Mouse (Mus musculus): Measurements from ENCODE around the gene Kctd4. TPM values are rescaled to one million over a fixed set of nuclear protein-coding genes. Genes with fewer than 3 reads are reported as not detected.

The Kctd4 gene
- polyA plus RNA-seq, 1 experiment from 2014 or later: 0.34 TPM

DNA sequence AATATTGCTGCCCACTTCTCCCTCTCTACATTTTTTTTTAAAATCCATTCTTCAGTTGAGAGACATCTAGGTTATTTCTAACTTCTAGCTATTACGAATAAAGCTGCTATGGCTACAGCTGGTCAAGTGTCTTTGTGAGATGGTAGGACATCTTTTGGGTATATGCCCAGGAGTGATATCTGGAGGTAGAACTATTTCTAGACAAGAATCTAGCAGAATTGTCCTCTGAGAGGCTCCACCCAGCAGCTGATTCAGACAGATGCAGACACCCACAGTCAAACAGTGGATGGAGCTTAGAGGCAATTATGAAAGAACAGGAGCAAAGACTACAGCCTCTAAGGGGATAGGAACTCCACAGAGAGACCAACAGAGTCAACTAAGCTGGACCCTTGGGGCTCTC, 13.3 kb upstream of the Kctd4 start:
- H3K4me2 ChIP-seq (ENCODE audit: low read depth, low read length): no peak overlapping the region
- 100% methylated on average over 1 of the region's 1 CpGs for WGBS

DNA sequence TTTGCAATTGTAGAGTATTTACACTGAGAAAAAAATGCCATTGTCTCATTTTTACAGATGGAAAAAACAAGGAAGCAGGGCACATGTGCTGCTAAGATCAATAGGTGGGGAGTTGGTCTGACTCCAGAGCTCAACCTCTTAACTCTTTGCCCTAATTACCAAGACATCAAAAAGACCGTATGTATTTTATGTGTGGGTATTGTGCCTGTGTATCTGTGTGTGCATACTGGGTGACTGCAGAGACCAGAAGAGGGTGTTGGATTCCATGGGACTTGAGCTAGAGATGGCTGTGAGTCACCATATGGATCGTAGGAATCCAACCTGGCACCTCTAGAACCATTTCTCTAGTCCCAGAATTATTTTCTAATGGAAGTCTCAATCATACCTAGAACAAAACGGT, 12.4 kb upstream of the Kctd4 start:
- Histone ChIP-seq H3K4me3 (replicated peaks; ENCODE audit: low read length) (no peak overlapping the region), H3K27ac (ENCODE audit: low read length) (no peak overlapping the region), H3K4me2 (ENCODE audit: low read depth, low read length) (no peak overlapping the region), H3K4me1 (ENCODE audit: control insufficient read depth, insufficient read depth, low read length) (no peaks in the 10 kb centered on the region), H3K9ac (ENCODE audit: low read length) (no peak overlapping the region), H3K36me3 (ENCODE audit: control insufficient read depth, insufficient read depth, low read length) (no peaks in the 10 kb centered on the region), H3K9me3 (replicated peaks; ENCODE audit: control insufficient read depth, low read length) (no peaks in the 10 kb centered on the region), H3K27me3 (ENCODE audit: control insufficient read depth, insufficient read depth, low read length) (no peaks in the 10 kb centered on the region)
- 93% methylated on average over 3 of the region's 3 CpGs for WGBS
- no peak for ATAC-seq (ENCODE audit: insufficient read depth, low FRiP score)

More for the DNA sequence above, 13.3 kb upstream of the Kctd4 start:
- H3K9ac ChIP-seq (ENCODE audit: low read length): no peak overlapping the region
- H3K4me3 ChIP-seq (replicated peaks; ENCODE audit: low read length): no peak overlapping the region
- H3K27ac ChIP-seq (ENCODE audit: low read length): no peak overlapping the region
- no peaks in the 10 kb centered on the region for H3K27me3 ChIP-seq (ENCODE audit: control insufficient read depth, insufficient read depth, low read length)
- H3K36me3 ChIP-seq (ENCODE audit: control insufficient read depth, insufficient read depth, low read length): no peaks in the 10 kb centered on the region
- H3K9me3 ChIP-seq (replicated peaks; ENCODE audit: control insufficient read depth, low read length): no peaks in the 10 kb centered on the region
- H3K4me1 ChIP-seq (ENCODE audit: control insufficient read depth, insufficient read depth, low read length): no peaks in the 10 kb centered on the region
- ATAC-seq (ENCODE audit: insufficient read depth, low FRiP score): no peak

DNA sequence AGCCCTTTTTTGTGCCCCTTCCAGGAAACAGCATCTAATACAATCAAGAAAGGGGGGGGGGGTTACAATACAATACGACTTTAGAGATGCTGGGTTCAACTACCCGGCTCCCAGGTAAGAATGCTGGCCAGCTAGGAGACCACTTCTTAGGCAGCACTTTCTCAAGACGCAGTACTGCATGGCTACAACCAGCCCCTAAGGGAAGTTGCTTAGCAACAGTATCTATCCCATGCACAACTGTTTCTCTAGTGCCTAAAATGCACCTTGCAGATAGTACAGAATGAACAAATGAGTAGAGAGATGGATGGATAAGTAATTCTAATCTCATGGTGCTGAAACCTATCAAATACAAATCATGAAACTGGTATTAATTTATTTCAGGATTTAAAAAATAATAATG, 7.1 kb upstream of the Kctd4 start:
- Histone ChIP-seq H3K27me3 (ENCODE audit: control insufficient read depth, insufficient read depth, low read length) (no peaks in the 10 kb centered on the region), H3K9me3 (replicated peaks; ENCODE audit: control insufficient read depth, low read length) (no peaks in the 10 kb centered on the region), H3K9ac (ENCODE audit: low read length) (no peak overlapping the region), H3K4me1 (ENCODE audit: control insufficient read depth, insufficient read depth, low read length) (no peaks in the 10 kb centered on the region), H3K4me2 (ENCODE audit: low read depth, low read length) (no peak overlapping the region), H3K4me3 (replicated peaks; ENCODE audit: low read length) (no peak overlapping the region), H3K27ac (ENCODE audit: low read length) (no peak overlapping the region), H3K36me3 (ENCODE audit: control insufficient read depth, insufficient read depth, low read length) (no peaks in the 10 kb centered on the region)
- 68% methylated on average over 3 of the region's 3 CpGs for WGBS
- no peak for ATAC-seq (ENCODE audit: insufficient read depth, low FRiP score)

DNA sequence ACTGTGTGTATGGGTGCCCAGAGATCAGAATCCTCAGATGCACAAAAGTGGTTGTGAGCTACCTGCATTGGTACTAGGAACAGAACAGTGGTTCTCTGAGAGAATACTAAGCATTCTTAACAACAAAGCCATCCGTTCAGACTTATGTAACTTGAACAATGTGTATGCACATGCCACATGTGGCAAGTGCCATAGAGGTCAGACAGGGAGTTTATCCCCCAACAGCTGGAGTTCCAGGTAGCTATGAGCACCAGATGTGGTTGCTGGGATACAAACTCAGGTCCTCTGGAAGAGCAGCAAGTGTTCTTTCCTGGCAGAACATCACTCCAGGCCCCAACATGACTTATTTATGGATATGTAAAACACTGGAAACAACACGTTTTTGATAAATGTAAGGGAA, 1.8 kb upstream of the Kctd4 start:
- 54% methylated on average over 2 of the region's 2 CpGs for WGBS
- Histone ChIP-seq H3K4me1 (ENCODE audit: control insufficient read depth, insufficient read depth, low read length) (no peaks in the 10 kb centered on the region), H3K27ac (ENCODE audit: low read length) (no peak overlapping the region), H3K4me2 (ENCODE audit: low read depth, low read length) (no peak overlapping the region), H3K4me3 (replicated peaks; ENCODE audit: low read length) (no peak overlapping the region), H3K9me3 (replicated peaks; ENCODE audit: control insufficient read depth, low read length) (no peaks in the 10 kb centered on the region), H3K9ac (ENCODE audit: low read length) (no peak overlapping the region), H3K36me3 (ENCODE audit: control insufficient read depth, insufficient read depth, low read length) (no peaks in the 10 kb centered on the region), H3K27me3 (ENCODE audit: control insufficient read depth, insufficient read depth, low read length) (no peaks in the 10 kb centered on the region)
- no peak for ATAC-seq (ENCODE audit: insufficient read depth, low FRiP score)

DNA sequence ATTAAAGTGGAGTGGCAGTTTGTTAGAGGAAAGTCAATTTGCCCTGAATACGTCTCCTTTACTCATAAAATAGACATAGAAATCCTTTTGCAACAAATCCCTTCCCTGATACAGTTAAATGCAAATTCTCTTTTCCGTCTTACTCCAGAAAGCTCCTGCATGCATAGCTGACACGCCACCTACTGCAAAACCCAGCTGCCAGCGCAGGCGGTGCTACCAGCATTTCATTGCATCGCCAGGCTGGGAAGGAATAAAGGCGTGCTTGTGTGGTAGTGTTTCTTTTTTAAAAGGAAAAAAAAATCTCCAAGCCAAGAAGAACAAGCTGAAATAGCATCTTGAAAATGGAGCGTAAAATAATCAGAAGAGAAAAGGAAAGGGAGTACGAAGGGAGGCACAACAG, 7.4 kb downstream of the Kctd4 start:
- no peak overlapping the region for H3K27ac ChIP-seq (ENCODE audit: low read length)
- no peaks in the 10 kb centered on the region for H3K9me3 ChIP-seq (replicated peaks; ENCODE audit: control insufficient read depth, low read length)
- no peak for ATAC-seq (ENCODE audit: insufficient read depth, low FRiP score)
- 83% methylated on average over 9 of the region's 9 CpGs for WGBS
- 0 out of 2 replicates have a peak, but pooled peaks cover 3% of the 10 kb centered on the region for H3K4me1 ChIP-seq (ENCODE audit: control insufficient read depth, insufficient read depth, low read length)
- H3K4me3 ChIP-seq (replicated peaks; ENCODE audit: low read length): no peak overlapping the region
- H3K9ac ChIP-seq (ENCODE audit: low read length): no peak overlapping the region
- H3K27me3 ChIP-seq (ENCODE audit: control insufficient read depth, insufficient read depth, low read length): no peaks in the 10 kb centered on the region
- H3K36me3 ChIP-seq (ENCODE audit: control insufficient read depth, insufficient read depth, low read length): no peaks in the 10 kb centered on the region
- H3K4me2 ChIP-seq (ENCODE audit: low read depth, low read length): no peak overlapping the region

DNA sequence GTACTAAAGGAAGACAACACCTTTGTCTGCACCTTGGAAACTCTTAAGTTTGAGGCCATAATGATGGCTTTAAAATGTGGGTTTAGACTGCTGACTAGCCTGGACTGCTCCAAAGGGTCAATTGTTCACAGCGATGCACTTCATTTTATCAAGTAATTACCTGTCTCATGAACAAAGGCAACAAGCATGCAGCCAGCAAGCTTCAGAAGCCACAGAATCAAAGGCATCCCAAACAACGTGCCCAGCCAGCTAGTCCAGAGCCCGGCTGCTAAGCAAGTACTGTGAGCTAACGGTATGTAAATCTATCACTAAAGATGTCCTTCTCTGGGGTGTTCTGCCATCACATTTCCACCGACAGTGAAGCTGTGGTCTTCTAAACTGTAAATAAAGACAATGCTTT, 8.4 kb downstream of the Kctd4 start:
- no peak for ATAC-seq (ENCODE audit: insufficient read depth, low FRiP score)
- Histone ChIP-seq H3K9me3 (replicated peaks; ENCODE audit: control insufficient read depth, low read length) (no peaks in the 10 kb centered on the region), H3K4me1 (ENCODE audit: control insufficient read depth, insufficient read depth, low read length) (0 out of 2 replicates have a peak, but pooled peaks cover 3% of the 10 kb centered on the region), H3K9ac (ENCODE audit: low read length) (no peak overlapping the region), H3K4me3 (replicated peaks; ENCODE audit: low read length) (no peak overlapping the region), H3K27me3 (ENCODE audit: control insufficient read depth, insufficient read depth, low read length) (no peaks in the 10 kb centered on the region), H3K4me2 (ENCODE audit: low read depth, low read length) (no peak overlapping the region), H3K27ac (ENCODE audit: low read length) (no peak overlapping the region), H3K36me3 (ENCODE audit: control insufficient read depth, insufficient read depth, low read length) (no peaks in the 10 kb centered on the region)
- 62% methylated on average over 5 of the region's 5 CpGs for WGBS

DNA sequence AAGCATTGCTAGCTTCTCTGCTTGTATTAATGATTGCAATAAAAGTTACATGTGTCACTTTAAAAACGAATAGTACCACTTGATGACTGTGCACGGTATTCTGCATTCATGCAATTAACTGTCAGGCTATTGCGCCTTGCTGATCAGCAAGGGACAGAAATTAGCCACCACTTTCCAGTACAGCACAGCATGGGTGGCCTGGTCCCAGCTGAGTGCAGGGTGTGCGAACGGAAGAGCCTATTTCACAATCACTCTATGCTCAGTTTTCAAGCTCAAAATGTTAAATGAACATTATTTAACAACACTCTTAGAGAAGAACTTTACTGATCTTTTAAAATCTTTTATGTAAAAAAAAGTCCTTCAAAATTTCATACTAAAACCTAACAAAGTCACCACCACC, 9.2 kb downstream of the Kctd4 start:
- WGBS: 72% methylated on average over 5 of the region's 5 CpGs
- ATAC-seq (ENCODE audit: insufficient read depth, low FRiP score): no peak
- no peaks in the 10 kb centered on the region for H3K27me3 ChIP-seq (ENCODE audit: control insufficient read depth, insufficient read depth, low read length)

DNA sequence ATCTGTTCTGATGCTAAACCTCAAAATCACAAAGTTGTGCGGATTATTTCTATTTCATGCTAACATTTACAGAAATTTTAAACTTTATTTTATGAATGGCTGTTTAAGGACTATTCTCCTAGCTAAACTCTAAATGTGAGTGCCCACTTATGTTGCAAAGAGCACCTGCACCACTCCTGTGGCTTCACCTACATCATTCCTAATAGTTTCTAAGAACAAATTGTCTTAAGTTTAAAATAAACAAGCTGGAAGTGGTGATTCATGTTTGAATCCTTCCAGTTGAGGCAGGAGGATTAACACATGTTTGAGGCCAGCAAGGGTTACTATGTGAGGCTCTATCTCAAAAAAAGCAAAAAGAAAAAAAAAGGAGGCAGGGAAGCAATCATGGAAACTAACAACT, 9.6 kb downstream of the Kctd4 start:
- Histone ChIP-seq H3K9me3 (replicated peaks; ENCODE audit: control insufficient read depth, low read length) (no peaks in the 10 kb centered on the region), H3K4me1 (ENCODE audit: control insufficient read depth, insufficient read depth, low read length) (0 out of 2 replicates have a peak, but pooled peaks cover 3% of the 10 kb centered on the region), H3K27me3 (ENCODE audit: control insufficient read depth, insufficient read depth, low read length) (no peaks in the 10 kb centered on the region), H3K4me3 (replicated peaks; ENCODE audit: low read length) (no peak overlapping the region), H3K4me2 (ENCODE audit: low read depth, low read length) (no peak overlapping the region), H3K36me3 (ENCODE audit: control insufficient read depth, insufficient read depth, low read length) (no peaks in the 10 kb centered on the region), H3K27ac (ENCODE audit: low read length) (no peak overlapping the region), H3K9ac (ENCODE audit: low read length) (no peak overlapping the region)
- no peak for ATAC-seq (ENCODE audit: insufficient read depth, low FRiP score)
- WGBS: 64% methylated on average over 1 of the region's 1 CpGs

More for the DNA sequence above, 9.2 kb downstream of the Kctd4 start:
- Histone ChIP-seq H3K9me3 (replicated peaks; ENCODE audit: control insufficient read depth, low read length) (no peaks in the 10 kb centered on the region), H3K4me3 (replicated peaks; ENCODE audit: low read length) (no peak overlapping the region), H3K4me2 (ENCODE audit: low read depth, low read length) (no peak overlapping the region), H3K27ac (ENCODE audit: low read length) (no peak overlapping the region), H3K4me1 (ENCODE audit: control insufficient read depth, insufficient read depth, low read length) (0 out of 2 replicates have a peak, but pooled peaks cover 3% of the 10 kb centered on the region), H3K9ac (ENCODE audit: low read length) (no peak overlapping the region), H3K36me3 (ENCODE audit: control insufficient read depth, insufficient read depth, low read length) (no peaks in the 10 kb centered on the region)

DNA sequence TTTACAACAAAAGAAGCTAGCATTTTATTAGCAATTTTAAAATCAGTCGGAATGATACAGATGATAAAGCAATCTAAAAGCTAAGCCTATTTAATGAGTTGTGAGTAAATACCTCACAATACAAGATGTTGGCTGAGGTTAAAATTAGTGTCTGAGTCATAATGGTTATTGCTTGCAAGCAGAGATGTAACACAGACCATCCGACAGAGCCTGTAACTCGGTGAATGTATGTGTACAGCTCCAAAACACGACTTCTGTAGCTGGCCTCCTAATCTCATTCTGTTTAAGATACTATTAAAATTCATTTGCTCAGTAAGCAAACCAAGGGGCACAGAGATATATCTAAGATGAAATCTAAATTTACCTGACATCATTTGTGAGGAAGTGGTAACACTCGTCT, 12.5 kb downstream of the Kctd4 start:
- H3K9ac ChIP-seq (ENCODE audit: low read length): no peak overlapping the region
- no peak for ATAC-seq (ENCODE audit: insufficient read depth, low FRiP score)
- WGBS: 62% methylated on average over 5 of the region's 5 CpGs

DNA sequence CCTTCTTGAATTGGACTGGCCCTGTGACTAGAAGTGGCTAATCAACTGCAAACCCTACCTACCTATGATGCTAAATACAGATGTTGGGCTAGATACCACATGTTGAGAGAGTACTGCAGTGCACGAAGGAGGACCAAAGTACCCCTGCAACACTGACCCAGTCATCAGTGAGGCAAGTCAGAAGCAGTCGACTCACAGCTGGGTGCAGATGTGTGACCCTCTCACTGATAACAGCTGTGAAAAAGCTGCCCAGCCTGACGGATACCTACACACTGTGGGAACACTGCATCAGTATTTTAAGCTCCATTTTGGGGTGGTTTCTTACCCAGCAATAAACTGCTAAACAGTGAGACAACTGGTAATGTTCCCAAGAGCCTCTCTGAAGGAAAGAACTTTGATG, 21.3 kb downstream of the Kctd4 start:
- Histone ChIP-seq H3K9me3 (replicated peaks; ENCODE audit: control insufficient read depth, low read length) (no peaks in the 10 kb centered on the region), H3K4me1 (ENCODE audit: control insufficient read depth, insufficient read depth, low read length) (peaks cover 1% of the 10 kb centered on the region; the same call in 1 of the 2 replicates), H3K27me3 (ENCODE audit: control insufficient read depth, insufficient read depth, low read length) (no peaks in the 10 kb centered on the region), H3K9ac (ENCODE audit: low read length) (no peak overlapping the region), H3K4me3 (replicated peaks; ENCODE audit: low read length) (no peak overlapping the region), H3K27ac (ENCODE audit: low read length) (no peak overlapping the region), H3K36me3 (ENCODE audit: control insufficient read depth, insufficient read depth, low read length) (no peaks in the 10 kb centered on the region), H3K4me2 (ENCODE audit: low read depth, low read length) (no peak overlapping the region)
- no peak for ATAC-seq (ENCODE audit: insufficient read depth, low FRiP score)
- 52% methylated on average over 3 of the region's 3 CpGs for WGBS

More for the DNA sequence above, 12.5 kb downstream of the Kctd4 start:
- Histone ChIP-seq H3K9me3 (replicated peaks; ENCODE audit: control insufficient read depth, low read length) (no peaks in the 10 kb centered on the region), H3K4me3 (replicated peaks; ENCODE audit: low read length) (no peak overlapping the region), H3K4me2 (ENCODE audit: low read depth, low read length) (no peak overlapping the region), H3K4me1 (ENCODE audit: control insufficient read depth, insufficient read depth, low read length) (peaks cover 5% of the 10 kb centered on the region; the same call in 1 of the 2 replicates), H3K27me3 (ENCODE audit: control insufficient read depth, insufficient read depth, low read length) (no peaks in the 10 kb centered on the region), H3K36me3 (ENCODE audit: control insufficient read depth, insufficient read depth, low read length) (no peaks in the 10 kb centered on the region), H3K27ac (ENCODE audit: low read length) (no peak overlapping the region)

Data from stomach, embryonic 16.5 days (tissue).